Mouse (Mus musculus) hindbrain, postnatal 0 days (tissue): ENCODE measurements around the gene Lin37. TPM values are rescaled to one million over a fixed set of nuclear protein-coding genes. Genes with fewer than 3 reads are reported as not detected.

Source experiments
- ATAC-seq: fragments of 200-750 bp; cut with Nextera tagmentation; 2 replicates; pipeline ENCODE4 v1.8.0; 2017; ENCODE audit warnings: mild to moderate bottlenecking, moderate TSS enrichment, moderate library complexity
- DNase-seq: peaks from one replicate; pipeline ENCODE4 v3.0.0-alpha.2; 2015; ENCODE audit warnings: low spot score
- H3K27ac ChIP-seq: fragments of 300-500 bp; sonication (generic); 2 replicates; pipeline ENCODE4 v1.5.1; 2014; ENCODE audit warnings: mild to moderate bottlenecking
- H3K27me3 ChIP-seq: fragments of 300-500 bp; sonication (generic); 2 replicates; pipeline ENCODE4 v1.6.1; 2014; ENCODE audit warnings: low read length, mixed read lengths; ENCODE audit not compliant: insufficient read depth
- H3K36me3 ChIP-seq: fragments of 300-500 bp; sonication (generic); 2 replicates; pipeline ENCODE4 v1.6.1; 2014; ENCODE audit warnings: low read length, mixed read lengths; ENCODE audit not compliant: insufficient read depth
- H3K4me1 ChIP-seq: fragments of 300-500 bp; sonication (generic); 2 replicates; pipeline ENCODE4 v1.6.1; 2014; ENCODE audit warnings: antibody characterized with exemption, low read length, mixed read lengths; ENCODE audit not compliant: insufficient read depth
- H3K4me2 ChIP-seq: fragments of 300-500 bp; sonication (generic); 2 replicates; pipeline ENCODE4 v1.6.1; 2014; ENCODE audit warnings: low read depth, mild to moderate bottlenecking, low read length, moderate library complexity, mixed read lengths
- H3K4me3 ChIP-seq: fragments of 300-500 bp; sonication (generic); 2 replicates; pipeline ENCODE4 v1.5.1; 2014; ENCODE audit warnings: low read length
- H3K9ac ChIP-seq: fragments of 300-500 bp; sonication (generic); replicated peaks from 2 replicates; pipeline ENCODE4 v1.6.1; 2014; ENCODE audit warnings: mild to moderate bottlenecking, low read length, moderate library complexity, mixed read lengths
- H3K9me3 ChIP-seq: fragments of 300-500 bp; sonication (generic); 2 replicates; pipeline ENCODE4 v1.6.1; 2016; ENCODE audit warnings: low read length, mixed read lengths
- CTCF ChIP-seq: IDR thresholded peaks from 2 replicates; pipeline ENCODE4 v1.5.1; 2016; ENCODE audit warnings: antibody characterized with exemption, control low read depth, low read depth
- WGBS: fragments of 180-500 bp; shearing (Covaris S2); extraction: QIAGEN DNeasy Blood & Tissue Kit; methylation state at CpG from one replicate; pipeline ENCODE4 v1.1.7; 2014; 5-methylcytosine and 5-hydroxymethylcytosine counted together
- polyA plus RNA-seq: library from polyadenylated mRNA; unstranded; fragments of >200 nt; fragmentation: Nextera tagmentation; extraction: Ambion mirVana; gene quantifications from 2 replicates; pipeline ENCODE4 v1.2.1, GENCODE M21; 2015
- total RNA-seq: library from RNA; depleted of rRNA; stranded (reverse); fragments of >200 nt; gene quantifications from 2 replicates; pipeline ENCODE4 v1.2.3, GENCODE M21; 2014

Gene Lin37
- total and polyA plus RNA-seq, 2 experiments from 2014 or later = 21.0 to 45.0 TPM

- WGBS = 64% methylated on average over 5 of the region's 5 CpGs
- Histone ChIP-seq H3K4me2 (no peak overlapping the region), H3K9ac (no peak overlapping the region), H3K27me3 (no peaks in the 10 kb centered on the region), H3K36me3 (no peaks in the 10 kb centered on the region), H3K27ac (no peak overlapping the region), H3K4me1 (no peaks in the 10 kb centered on the region), H3K9me3 (no peaks in the 10 kb centered on the region), H3K4me3 (no peak overlapping the region)
- TF ChIP-seq CTCF = no peak
- DNase-seq (no peak), ATAC-seq (no peak)
Measured at GRCm38 (mm10) chr7:30592772-30593423, 33.3 kb upstream of the Lin37 start.

DNA sequence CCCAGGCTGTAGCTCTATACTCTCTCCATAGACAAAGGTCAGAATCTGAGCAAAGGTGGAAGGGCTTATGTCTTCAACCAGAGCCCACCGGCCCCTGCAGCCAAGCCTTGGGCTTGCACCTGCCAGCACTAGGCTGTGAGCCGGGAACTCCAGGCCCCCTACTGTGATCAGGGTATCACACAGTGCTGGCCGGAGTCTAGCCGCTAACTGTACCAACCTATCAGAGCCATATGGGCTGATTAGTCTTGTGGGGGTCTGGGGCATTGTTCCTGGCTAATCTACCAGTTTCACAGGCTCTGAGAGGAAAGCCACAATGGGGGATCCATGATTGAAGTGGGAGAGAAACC is 31.9 kb upstream of the Lin37 start:
- Histone ChIP-seq H3K4me3 (no peak overlapping the region), H3K9ac (no peak overlapping the region), H3K36me3 (0 out of 2 replicates have a peak, but pooled peaks cover 2% of the 10 kb centered on the region), H3K27me3 (no peaks in the 10 kb centered on the region), H3K9me3 (no peaks in the 10 kb centered on the region), H3K27ac (no peak overlapping the region), H3K4me2 (no peak overlapping the region), H3K4me1 (peaks cover 8% of the 10 kb centered on the region)
- WGBS = 25% methylated on average over 4 of the region's 4 CpGs
- DNase-seq (no peak), ATAC-seq (no peak)
- no peak for TF ChIP-seq CTCF

DNA sequence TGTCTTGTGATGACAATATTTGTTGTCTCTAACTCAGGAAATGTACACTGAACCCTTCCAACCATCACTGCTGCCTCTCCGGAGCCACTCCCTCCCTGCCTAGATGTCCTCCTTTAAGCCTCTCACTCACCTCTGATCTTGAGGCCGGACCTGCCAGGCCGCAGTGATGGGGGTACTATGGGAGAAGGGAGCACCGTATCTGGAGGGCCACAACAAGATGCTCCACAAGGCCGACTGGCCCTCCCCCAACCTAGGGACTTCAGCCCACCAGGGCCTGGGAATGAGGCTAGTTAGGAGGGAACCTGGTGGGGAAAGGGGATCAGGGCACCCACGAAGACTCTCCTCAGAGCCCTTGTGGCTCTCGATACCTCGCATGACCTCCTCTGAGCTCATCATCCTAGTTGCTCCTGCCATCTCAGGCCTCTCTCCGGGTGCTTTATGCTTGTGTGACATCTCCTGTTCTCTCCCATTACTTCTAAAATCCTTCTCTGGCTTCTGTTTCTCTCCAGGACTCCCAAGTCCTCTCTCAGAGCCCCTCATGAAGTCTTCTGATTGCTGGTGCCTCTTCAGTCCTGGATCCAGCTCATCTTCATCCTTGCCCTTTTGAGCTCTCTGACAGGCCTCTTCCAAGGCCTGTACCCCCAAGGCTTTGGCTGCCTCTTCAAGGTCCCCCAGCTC is 31.4 kb upstream of the Lin37 start:
- WGBS = 85% methylated on average over 9 of the region's 9 CpGs
- no peaks in the 10 kb centered on the region for H3K9me3 ChIP-seq
- no peak overlapping the region for H3K4me2 ChIP-seq
- DNase-seq (no peak), ATAC-seq (no peak)
- peaks cover 8% of the 10 kb centered on the region for H3K4me1 ChIP-seq
- H3K36me3 ChIP-seq = 0 out of 2 replicates have a peak, but pooled peaks cover 7% of the 10 kb centered on the region
- no peak for TF ChIP-seq CTCF
- no peak overlapping the region for H3K4me3 ChIP-seq
- H3K9ac ChIP-seq = no peak overlapping the region
- H3K27ac ChIP-seq = no peak overlapping the region
- no peaks in the 10 kb centered on the region for H3K27me3 ChIP-seq

DNA sequence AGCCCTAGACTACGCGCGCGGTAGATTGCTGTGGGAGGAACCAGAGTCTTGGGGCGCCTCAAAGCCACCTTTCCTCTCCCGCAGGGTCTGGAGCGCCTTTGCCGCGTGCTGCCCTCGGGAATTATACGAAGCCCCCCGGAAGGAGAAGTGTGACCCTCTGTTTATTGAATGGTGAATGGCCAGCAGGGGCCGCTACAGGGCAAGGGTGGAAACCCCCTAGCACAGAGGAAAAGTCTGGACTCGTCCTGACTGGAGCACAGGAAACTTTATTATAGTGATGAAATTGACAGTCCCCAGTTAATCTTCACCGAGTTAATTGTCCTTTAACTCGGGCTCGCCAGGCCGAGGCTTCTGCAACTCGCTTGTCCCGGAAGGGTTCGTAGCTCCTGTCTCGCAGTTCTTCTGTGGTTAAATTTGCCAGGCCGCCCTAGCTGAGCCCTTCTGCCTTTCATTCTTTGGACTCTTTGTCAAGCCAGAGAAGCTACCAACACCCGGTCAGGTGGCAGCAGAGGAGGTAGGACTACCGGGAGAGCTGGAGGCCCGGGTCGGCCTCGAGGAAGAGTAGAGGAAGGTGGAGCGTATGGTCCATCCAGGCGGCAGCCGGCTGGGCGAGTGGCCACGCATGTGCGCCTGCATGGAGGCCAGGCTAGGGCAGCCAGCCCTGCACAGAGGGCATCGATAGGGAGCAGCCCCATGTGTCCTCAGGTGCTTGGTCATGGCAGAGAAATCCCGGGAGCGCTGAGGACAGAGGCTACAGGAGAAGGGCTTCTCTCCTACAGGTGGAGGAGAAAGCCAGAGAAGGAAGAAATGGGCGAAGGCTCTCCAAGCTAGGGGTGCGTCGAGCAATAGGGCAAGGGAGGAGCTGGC is 30.0 kb upstream of the Lin37 start:
- Histone ChIP-seq H3K27ac (peak overlapping the region; percentile 96), H3K4me1 (peaks cover 8% of the 10 kb centered on the region), H3K27me3 (no peaks in the 10 kb centered on the region), H3K4me3 (peak overlapping the region; percentile 95), H3K36me3 (peaks cover 18% of the 10 kb centered on the region), H3K9me3 (no peaks in the 10 kb centered on the region), H3K9ac (peak overlapping the region; percentile 99), H3K4me2 (peak overlapping the region; percentile 93)
- WGBS = 30% methylated on average over 40 of the region's 40 CpGs
- peak; percentile 91 for DNase-seq
- peak; percentile 92 for TF ChIP-seq CTCF
- ATAC-seq = peak; percentile 57

DNA sequence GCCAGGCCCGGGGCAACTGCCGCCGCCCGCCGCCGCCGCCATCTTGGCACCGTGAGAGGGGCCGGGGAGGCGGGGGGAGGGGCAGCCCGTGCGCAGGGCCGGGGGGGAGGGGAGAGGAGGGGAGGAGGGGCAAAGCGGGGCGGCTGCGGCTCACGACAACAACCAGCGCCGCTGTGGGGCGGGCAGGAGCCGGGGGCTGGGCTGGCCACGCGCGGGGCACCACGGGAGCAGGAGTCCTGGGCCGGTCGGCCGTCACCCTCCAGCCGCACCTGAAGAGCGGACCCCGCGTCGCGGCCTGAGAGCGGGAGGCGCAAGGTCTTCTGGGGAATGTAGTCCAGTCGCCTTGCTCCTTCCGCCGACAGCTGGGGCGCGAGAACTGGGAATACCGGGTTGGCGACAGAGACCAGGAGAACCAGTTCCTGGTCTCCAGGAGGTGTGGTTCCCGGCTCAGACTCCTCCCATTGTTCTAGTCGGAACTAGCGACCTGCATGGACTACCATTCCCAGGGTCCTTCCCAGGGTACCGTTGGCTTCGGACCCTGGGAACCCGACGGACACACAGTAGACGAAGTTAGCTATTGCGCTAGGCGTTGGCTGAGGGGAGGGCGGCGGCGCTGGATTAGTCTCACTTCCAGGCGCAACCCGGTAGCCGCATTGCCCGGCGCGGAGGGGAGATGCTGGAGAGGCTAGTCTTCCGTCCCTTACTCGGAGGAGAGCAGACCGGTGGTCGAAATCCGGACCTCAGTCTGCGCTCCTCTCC is 29.2 kb upstream of the Lin37 start, which contains the start of gene Kmt2b:
TSS of gene Kmt2b (minus strand) at position 51 of the 759 bp plus-strand sequence.
- WGBS = under 1% methylated on average over 44 of the region's 68 CpGs
- DNase-seq = peak; percentile 98
- peak; percentile 96 for ATAC-seq
- Histone ChIP-seq H3K27ac (peak within 1 kb of the TSS; percentile 96), H3K9me3 (no peaks in the 10 kb centered on the region), H3K27me3 (no peaks in the 10 kb centered on the region), H3K36me3 (peaks cover 21% of the 10 kb centered on the region), H3K4me2 (peak within 1 kb of the TSS; percentile 93), H3K9ac (peak within 1 kb of the TSS; percentile 99), H3K4me3 (peak within 1 kb of the TSS; percentile 95), H3K4me1 (peaks cover 8% of the 10 kb centered on the region)
- TF ChIP-seq CTCF = no peak
